Mouse (Mus musculus) cerebellum, postnatal 14 days (tissue): ENCODE results near the gene Icam4.

Source experiments
- DNase-seq, 2 experiments: peaks; one replicate each; pipeline ENCODE4 v3.0.0; 2021; ENCODE audit warnings: mixed read lengths in 2 of 2

The Icam4 gene

GRCm38 (mm10) chr9:21012368-21012767 lies 16.8 kb upstream of the Icam4 start:
- DNase-seq = no peak

- no peak for DNase-seq
These were observed 14.2 kb upstream of the Icam4 start for GRCm38 (mm10) chr9:21014691-21015570.

- DNase-seq = no peak
These were observed 13.5 kb upstream of the Icam4 start, which contains the start of gene Icam1 for GRCm38 (mm10) chr9:21015571-21016130. Icam1 (plus strand) TSS chr9:21015985.

- no peak for DNase-seq
These were observed 12.6 kb upstream of the Icam4 start for GRCm38 (mm10) chr9:21016331-21017176.

GRCm38 (mm10) chr9:21017177-21017575 lies 12.0 kb upstream of the Icam4 start:
- DNase-seq = no peak

GRCm38 (mm10) chr9:21018600-21018999 lies 10.6 kb upstream of the Icam4 start:
- no peak for DNase-seq

GRCm38 (mm10) chr9:21021363-21021762 lies 7.8 kb upstream of the Icam4 start:
- no peak for DNase-seq

GRCm38 (mm10) chr9:21022288-21022687 lies 6.9 kb upstream of the Icam4 start:
- no peak for DNase-seq

- no peak for DNase-seq
These were observed 6.4 kb upstream of the Icam4 start for GRCm38 (mm10) chr9:21022726-21023125.

GRCm38 (mm10) chr9:21025258-21025810 lies 3.8 kb upstream of the Icam4 start:
- no peak for DNase-seq

GRCm38 (mm10) chr9:21026849-21027248 lies 2.3 kb upstream of the Icam4 start:
- no peak for DNase-seq

- DNase-seq = peak in 1 of 2 experiments; percentile 38
These were observed 1.3 kb upstream of the Icam4 start for GRCm38 (mm10) chr9:21027774-21028290.

- no peak for DNase-seq
These were observed 538 bp upstream of the Icam4 start for GRCm38 (mm10) chr9:21028560-21029110.

- DNase-seq = no peak
These were observed 955 bp downstream of the Icam4 start for GRCm38 (mm10) chr9:21030055-21030600.

GRCm38 (mm10) chr9:21030781-21031250 lies 1.6 kb downstream of the Icam4 start:
- DNase-seq = peak; percentile 83 to 91

- DNase-seq = peak; percentile 59 to 61
These were observed 2.2 kb downstream of the Icam4 start for GRCm38 (mm10) chr9:21031251-21031895.

- peak; percentile 51 to 54 for DNase-seq
These were observed 2.8 kb downstream of the Icam4 start, which contains the start of gene Icam5 for GRCm38 (mm10) chr9:21031896-21032351. Icam5 (plus strand) TSS chr9:21032073.

- DNase-seq = no peak
These were observed 3.3 kb downstream of the Icam4 start for GRCm38 (mm10) chr9:21032491-21032890.

GRCm38 (mm10) chr9:21033136-21033535 lies 4.0 kb downstream of the Icam4 start:
- peak; percentile 45 to 47 for DNase-seq

GRCm38 (mm10) chr9:21034481-21035085 lies 5.4 kb downstream of the Icam4 start:
- DNase-seq = no peak

- no peak for DNase-seq
These were observed 6.4 kb downstream of the Icam4 start for GRCm38 (mm10) chr9:21035586-21035985.
